Mouse (Mus musculus) embryonic facial prominence, embryonic 12.5 days (tissue): ENCODE measurements around the gene BC005624. TPM values are rescaled to one million over a fixed set of nuclear protein-coding genes. Genes with fewer than 3 reads are reported as not detected.
A peak's percentile ranks its signal among the peaks of the same experiment; 100 is the strongest.
"Not testable (repeated sequence)": the region's sequence is repeated elsewhere in the genome, so short reads cannot be mapped to it uniquely, and the experiment has no call there.

Experiments
- ATAC-seq: fragments of 200-750 bp; cut with Nextera tagmentation; 2 replicates; pipeline ENCODE4 v1.8.0; 2017; ENCODE audit not compliant: insufficient number of reproducible peaks, insufficient read depth, low FRiP score, low TSS enrichment
- H3K27ac ChIP-seq: fragments of 300-500 bp; sonication (generic); 2 replicates; pipeline ENCODE4 v1.5.1; 2016; ENCODE audit warnings: mild to moderate bottlenecking
- H3K27me3 ChIP-seq: fragments of 300-500 bp; sonication (generic); 2 replicates; pipeline ENCODE4 v1.6.1; 2016; ENCODE audit warnings: mild to moderate bottlenecking, moderate library complexity
- H3K36me3 ChIP-seq: fragments of 300-500 bp; sonication (generic); 2 replicates; pipeline ENCODE4 v1.6.1; 2016; ENCODE audit warnings: mild to moderate bottlenecking
- H3K4me1 ChIP-seq: fragments of 300-500 bp; sonication (generic); 2 replicates; pipeline ENCODE4 v1.6.1; 2016
- H3K4me2 ChIP-seq: fragments of 300-500 bp; sonication (generic); replicated peaks from 2 replicates; pipeline ENCODE4 v1.6.1; 2016; ENCODE audit warnings: mild to moderate bottlenecking, moderate library complexity
- H3K4me3 ChIP-seq: fragments of 300-500 bp; sonication (generic); 2 replicates; pipeline ENCODE4 v1.5.1; 2016; ENCODE audit warnings: mild to moderate bottlenecking
- H3K9ac ChIP-seq: fragments of 300-500 bp; sonication (generic); 2 replicates; pipeline ENCODE4 v1.6.1; 2016; ENCODE audit warnings: mild to moderate bottlenecking, moderate library complexity
- H3K9me3 ChIP-seq: fragments of 300-500 bp; sonication (generic); 2 replicates; pipeline ENCODE4 v1.6.1; 2016; ENCODE audit warnings: mild to moderate bottlenecking, moderate library complexity
- WGBS: fragments of 180-500 bp; shearing (Covaris S2); methylation state at CpG from one replicate; pipeline ENCODE4 v1.1.7; 2016; 5-methylcytosine and 5-hydroxymethylcytosine counted together
- polyA plus RNA-seq: library from polyadenylated mRNA; unstranded; fragments of >200 nt; fragmentation: Nextera tagmentation; extraction: Ambion mirVana; gene quantifications from 2 replicates; pipeline ENCODE4 v1.2.1, GENCODE M21; 2016

BC005624 gene
- polyA plus RNA-seq, 1 experiment from 2014 or later, result 62.1 TPM

- no peak overlapping the region for H3K27ac ChIP-seq
- no peak overlapping the region for H3K4me2 ChIP-seq
- ATAC-seq, result no peak
- H3K27me3 ChIP-seq, result no peaks in the 10 kb centered on the region
- no peak overlapping the region for H3K9ac ChIP-seq
- H3K4me1 ChIP-seq, result no peaks in the 10 kb centered on the region
- no peaks in the 10 kb centered on the region for H3K9me3 ChIP-seq
- WGBS, result 46% methylated on average over 4 of the region's 4 CpGs
- H3K4me3 ChIP-seq, result no peak overlapping the region
- H3K36me3 ChIP-seq, result no peaks in the 10 kb centered on the region
These were observed 43.4 kb downstream of the BC005624 start for GRCm38 (mm10) chr2:30938574-30938991.

GRCm38 (mm10) chr2:30937731-30938130 lies 44.3 kb downstream of the BC005624 start:
- Histone ChIP-seq H3K4me2 (no peak overlapping the region), H3K4me1 (no peaks in the 10 kb centered on the region), H3K9me3 (no peaks in the 10 kb centered on the region), H3K4me3 (no peak overlapping the region), H3K9ac (no peak overlapping the region), H3K27ac (no peak overlapping the region), H3K27me3 (no peaks in the 10 kb centered on the region), H3K36me3 (no peaks in the 10 kb centered on the region)
- ATAC-seq, result no peak
- WGBS, result 88% methylated on average over 8 of the region's 8 CpGs

DNA sequence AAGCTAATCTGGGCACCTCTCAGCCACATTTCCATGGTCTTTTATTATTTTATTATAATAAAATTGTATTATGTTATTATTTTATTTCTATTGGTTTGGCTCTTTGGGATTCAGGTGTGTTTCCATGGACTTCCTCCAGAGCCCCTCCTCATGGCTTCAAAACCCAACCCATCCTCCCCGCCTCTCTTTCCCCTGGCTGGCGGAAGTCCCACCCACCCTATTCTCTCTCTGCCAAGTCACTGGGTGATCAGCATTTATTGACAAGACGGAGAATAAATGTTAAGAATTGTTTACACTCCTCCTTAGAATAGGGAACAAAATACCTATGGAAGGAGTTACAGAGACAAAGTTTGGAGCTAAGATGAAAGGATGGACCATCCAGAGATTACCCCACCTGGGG lies 45.2 kb downstream of the BC005624 start:
- Histone ChIP-seq H3K9me3 (no peaks in the 10 kb centered on the region), H3K36me3 (no peaks in the 10 kb centered on the region), H3K27ac (no peak overlapping the region), H3K27me3 (no peaks in the 10 kb centered on the region), H3K9ac (no peak overlapping the region), H3K4me1 (no peaks in the 10 kb centered on the region), H3K4me3 (no peak overlapping the region), H3K4me2 (no peak overlapping the region)
- WGBS, result 73% methylated on average over 3 of the region's 3 CpGs
- ATAC-seq, result no peak

DNA sequence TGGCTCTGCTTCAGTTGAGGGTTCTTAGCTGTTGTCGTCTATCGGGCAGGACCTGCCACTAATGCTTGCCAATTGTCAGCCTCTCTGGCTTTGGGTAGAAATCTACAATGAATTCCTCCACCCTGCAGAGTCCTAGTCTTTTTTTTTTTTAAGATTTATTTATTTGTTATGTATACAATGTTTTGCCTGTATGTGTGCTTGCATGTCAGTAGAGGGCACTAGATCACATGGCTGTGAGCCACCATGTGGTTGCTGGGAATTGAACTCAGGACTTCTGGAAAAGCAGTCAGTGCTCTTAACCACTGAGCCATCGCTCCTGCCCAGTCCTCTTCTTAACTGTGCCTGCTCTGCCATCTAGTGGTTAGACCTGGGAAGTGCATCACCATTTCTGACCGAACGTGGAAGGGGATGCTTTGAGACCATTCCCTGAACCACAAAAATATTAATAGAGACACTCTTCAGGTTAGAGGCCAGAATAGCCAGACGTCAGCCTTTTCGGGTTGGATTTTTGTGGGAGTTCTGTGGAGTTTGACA lies 48.0 kb downstream of the BC005624 start:
- Histone ChIP-seq H3K9me3 (no peaks in the 10 kb centered on the region), H3K4me2 (no peak overlapping the region), H3K36me3 (no peaks in the 10 kb centered on the region), H3K4me3 (no peak overlapping the region), H3K4me1 (peaks cover 10% of the 10 kb centered on the region; the same call in 1 of the 2 replicates), H3K9ac (no peak overlapping the region), H3K27ac (no peak overlapping the region), H3K27me3 (no peaks in the 10 kb centered on the region)
- WGBS, result 19% methylated on average over 7 of the region's 7 CpGs
- ATAC-seq, result no peak

DNA sequence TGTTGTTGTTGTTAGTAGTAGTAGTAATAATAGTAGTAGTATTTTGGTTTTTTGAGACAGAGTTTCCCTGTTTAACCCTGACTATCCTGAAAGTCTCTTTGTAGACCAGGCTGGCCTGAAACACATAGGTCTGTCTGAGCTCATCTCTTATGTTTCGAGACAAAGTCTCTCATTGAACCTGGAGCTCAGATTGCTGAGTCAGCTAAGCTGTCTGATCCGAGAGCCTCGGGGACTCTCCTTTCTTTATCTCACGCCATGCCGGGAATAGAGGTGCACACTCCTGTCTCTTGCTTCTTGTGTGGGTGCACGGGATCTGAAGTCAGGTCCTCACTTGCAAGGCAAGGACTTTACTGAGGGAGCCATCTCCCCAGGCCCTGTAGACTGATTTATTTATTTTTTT lies 49.0 kb downstream of the BC005624 start:
- Histone ChIP-seq H3K9ac (no peak overlapping the region), H3K27me3 (no peaks in the 10 kb centered on the region), H3K27ac (no peak overlapping the region), H3K4me1 (peaks cover 12% of the 10 kb centered on the region), H3K36me3 (no peaks in the 10 kb centered on the region), H3K4me3 (no peak overlapping the region), H3K9me3 (no peaks in the 10 kb centered on the region), H3K4me2 (no peak overlapping the region)
- WGBS, result 75% methylated on average over 6 of the region's 6 CpGs
- ATAC-seq, result no peak

GRCm38 (mm10) chr2:30931922-30932321 lies 50.1 kb downstream of the BC005624 start:
- Histone ChIP-seq H3K4me1 (peaks cover 20% of the 10 kb centered on the region), H3K27ac (no peak overlapping the region), H3K27me3 (no peaks in the 10 kb centered on the region), H3K4me3 (no peak overlapping the region), H3K9ac (no peak overlapping the region), H3K9me3 (no peaks in the 10 kb centered on the region), H3K4me2 (no peak overlapping the region), H3K36me3 (no peaks in the 10 kb centered on the region)
- 75% methylated on average over 3 of the region's 3 CpGs for WGBS
- ATAC-seq, result no peak

GRCm38 (mm10) chr2:30930846-30931245 lies 51.2 kb downstream of the BC005624 start:
- not testable (repeated sequence) for H3K9ac ChIP-seq, ATAC-seq, H3K36me3 ChIP-seq, H3K4me3 ChIP-seq, H3K27ac ChIP-seq, H3K4me2 ChIP-seq, H3K9me3 ChIP-seq, H3K27me3 ChIP-seq
- H3K4me1 ChIP-seq, result peaks cover 20% of the 10 kb centered on the region
- 83% methylated on average over 2 of the region's 2 CpGs for WGBS

GRCm38 (mm10) chr2:30929483-30930045 lies 52.4 kb downstream of the BC005624 start, which contains the start of gene Ptges:
Ptges (minus strand) TSS chr2:30929863.
- ATAC-seq, result 0 out of 2 replicates have a peak, but pooled peaks have one; percentile 23
- no peaks in the 10 kb centered on the region for H3K27me3 ChIP-seq
- H3K36me3 ChIP-seq, result no peaks in the 10 kb centered on the region
- peak within 1 kb of the TSS; percentile 46 for H3K9ac ChIP-seq
- peaks cover 20% of the 10 kb centered on the region for H3K4me1 ChIP-seq
- peak within 1 kb of the TSS; percentile 47; the same call in 1 of the 2 replicates for H3K27ac ChIP-seq
- H3K9me3 ChIP-seq, result no peaks in the 10 kb centered on the region
- 2% methylated on average over 23 of the region's 23 CpGs for WGBS
- peak within 1 kb of the TSS; percentile 55 for H3K4me2 ChIP-seq
- peak within 1 kb of the TSS; percentile 19 for H3K4me3 ChIP-seq

- no peaks in the 10 kb centered on the region for H3K36me3 ChIP-seq
- H3K27ac ChIP-seq, result peak overlapping the region; percentile 47; the same call in 1 of the 2 replicates
- no peaks in the 10 kb centered on the region for H3K9me3 ChIP-seq
- ATAC-seq, result peak; percentile 37; the same call in 1 of the 2 replicates
- no peak overlapping the region for H3K4me3 ChIP-seq
- H3K9ac ChIP-seq, result no peak overlapping the region
- WGBS, result 28% methylated on average over 12 of the region's 12 CpGs
- peak overlapping the region; percentile 55 for H3K4me2 ChIP-seq
- H3K4me1 ChIP-seq, result peaks cover 20% of the 10 kb centered on the region
- H3K27me3 ChIP-seq, result no peaks in the 10 kb centered on the region
These were observed 53.0 kb downstream of the BC005624 start for GRCm38 (mm10) chr2:30928893-30929482.

GRCm38 (mm10) chr2:30927844-30928628 lies 54.0 kb downstream of the BC005624 start:
- Histone ChIP-seq H3K4me1 (peaks cover 20% of the 10 kb centered on the region), H3K27ac (no peak overlapping the region), H3K9me3 (no peaks in the 10 kb centered on the region), H3K36me3 (no peaks in the 10 kb centered on the region), H3K27me3 (no peaks in the 10 kb centered on the region), H3K4me3 (no peak overlapping the region), H3K4me2 (no peak overlapping the region), H3K9ac (no peak overlapping the region)
- 24% methylated on average over 13 of the region's 14 CpGs for WGBS
- 0 out of 2 replicates have a peak, but pooled peaks have one; percentile 18 for ATAC-seq

DNA sequence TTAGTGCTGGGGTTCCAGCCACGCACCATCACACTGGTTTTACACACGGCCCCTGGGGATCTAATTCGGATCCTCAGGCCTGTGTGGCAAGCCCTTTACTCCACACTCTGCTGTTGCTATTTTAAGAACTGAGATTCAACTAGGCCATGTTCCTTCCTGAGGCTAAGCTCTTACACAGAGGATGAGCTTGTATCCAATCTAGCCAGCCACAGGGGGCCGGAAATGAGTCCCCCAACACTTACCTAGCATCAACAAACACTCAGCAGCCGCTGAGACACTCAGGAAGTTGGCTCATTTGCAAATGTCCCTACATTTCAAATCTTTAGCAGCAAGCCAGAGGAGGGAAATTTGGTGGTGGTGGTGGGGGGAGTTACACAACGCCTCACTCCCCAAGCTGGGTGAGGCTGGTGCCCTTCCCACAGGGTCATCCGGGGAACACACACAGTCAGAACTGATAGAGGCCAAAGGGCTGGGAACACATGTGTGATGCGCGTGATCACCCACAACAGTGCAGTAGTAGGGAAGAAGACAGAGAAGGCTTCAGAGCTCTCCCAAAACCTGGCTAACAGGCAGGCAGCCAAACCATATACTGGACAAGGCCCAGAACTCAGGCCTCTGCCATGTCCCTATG lies 54.7 kb downstream of the BC005624 start:
- Histone ChIP-seq H3K27ac (no peak overlapping the region), H3K36me3 (no peaks in the 10 kb centered on the region), H3K9me3 (no peaks in the 10 kb centered on the region), H3K27me3 (no peaks in the 10 kb centered on the region), H3K4me2 (no peak overlapping the region), H3K4me1 (peaks cover 20% of the 10 kb centered on the region), H3K4me3 (no peak overlapping the region), H3K9ac (no peak overlapping the region)
- 47% methylated on average over 9 of the region's 9 CpGs for WGBS
- no peak for ATAC-seq
